Mouse (Mus musculus) hindbrain, embryonic 14.5 days (tissue): ENCODE results near the gene Kdr. TPM values are rescaled to one million over a fixed set of nuclear protein-coding genes. Genes with fewer than 3 reads are reported as not detected.

ENCODE experiments used
- ATAC-seq: fragments of 200-750 bp; cut with Nextera tagmentation; 2 replicates; pipeline ENCODE4 v1.8.0; 2017; ENCODE audit warnings: moderate number of reproducible peaks, mild to moderate bottlenecking, moderate TSS enrichment, moderate library complexity; ENCODE audit not compliant: low FRiP score
- DNase-seq: peaks from one replicate; pipeline ENCODE4 v3.0.0-alpha.2; 2015; ENCODE audit warnings: low spot score
- H3K27ac ChIP-seq: fragments of 300-500 bp; sonication (generic); 2 replicates; pipeline ENCODE4 v1.5.1; 2014; ENCODE audit warnings: mild to moderate bottlenecking, moderate library complexity
- H3K27me3 ChIP-seq: fragments of 300-500 bp; sonication (generic); 2 replicates; pipeline ENCODE4 v1.6.1; 2014; ENCODE audit warnings: mild to moderate bottlenecking, low read length, mixed read lengths; ENCODE audit not compliant: control insufficient read depth, insufficient read depth
- H3K36me3 ChIP-seq: fragments of 300-500 bp; sonication (generic); replicated peaks from 2 replicates; pipeline ENCODE4 v1.6.1; 2014; ENCODE audit not compliant: control insufficient read depth, insufficient read depth
- H3K4me1 ChIP-seq: fragments of 300-500 bp; sonication (generic); replicated peaks from 2 replicates; pipeline ENCODE4 v1.6.1; 2014; ENCODE audit warnings: antibody characterized with exemption, low read length, mixed read lengths; ENCODE audit not compliant: control insufficient read depth, insufficient read depth
- H3K4me2 ChIP-seq: fragments of 300-500 bp; sonication (generic); replicated peaks from 2 replicates; pipeline ENCODE4 v1.6.1; 2014; ENCODE audit warnings: mild to moderate bottlenecking, moderate library complexity
- H3K4me3 ChIP-seq: fragments of 300-500 bp; sonication (generic); replicated peaks from 2 replicates; pipeline ENCODE4 v1.5.1; 2014; ENCODE audit warnings: mild to moderate bottlenecking, low read length
- H3K9ac ChIP-seq: fragments of 300-500 bp; sonication (generic); 2 replicates; pipeline ENCODE4 v1.6.1; 2014
- H3K9me3 ChIP-seq: fragments of 300-500 bp; sonication (generic); 2 replicates; pipeline ENCODE4 v1.6.1; 2016; ENCODE audit warnings: low read length; ENCODE audit not compliant: control insufficient read depth
- WGBS: fragments of 180-500 bp; shearing (Covaris S2); extraction: QIAGEN DNeasy Blood & Tissue Kit; methylation state at CpG from one replicate; pipeline ENCODE4 v1.1.7; 2014; 5-methylcytosine and 5-hydroxymethylcytosine counted together
- polyA plus RNA-seq: library from polyadenylated mRNA; unstranded; fragments of >200 nt; fragmentation: Nextera tagmentation; extraction: Ambion mirVana; gene quantifications from 2 replicates; pipeline ENCODE4 v1.2.1, GENCODE M21; 2014

Gene Kdr
- polyA plus RNA-seq, 1 experiment from 2014 or later, result 29.0 TPM

GRCm38 (mm10) chr5:75969887-75970286, 8.4 kb downstream of the Kdr start:
- H3K9me3 ChIP-seq, result no peaks in the 10 kb centered on the region
- 41% methylated on average over 3 of the region's 3 CpGs for WGBS
- H3K9ac ChIP-seq, result no peak overlapping the region
- no peaks in the 10 kb centered on the region for H3K4me1 ChIP-seq
- H3K4me3 ChIP-seq, result no peak overlapping the region
- DNase-seq (no peak), ATAC-seq (no peak)
- no peaks in the 10 kb centered on the region for H3K27me3 ChIP-seq
- no peak overlapping the region for H3K4me2 ChIP-seq
- H3K27ac ChIP-seq, result no peak overlapping the region
- H3K36me3 ChIP-seq, result no peaks in the 10 kb centered on the region

- H3K27ac ChIP-seq, result no peak overlapping the region
- H3K4me1 ChIP-seq, result no peaks in the 10 kb centered on the region
- WGBS, result 83% methylated on average over 12 of the region's 12 CpGs
- H3K4me3 ChIP-seq, result no peak overlapping the region
- H3K27me3 ChIP-seq, result no peaks in the 10 kb centered on the region
- no peaks in the 10 kb centered on the region for H3K9me3 ChIP-seq
- H3K36me3 ChIP-seq, result no peaks in the 10 kb centered on the region
- no peak overlapping the region for H3K4me2 ChIP-seq
- no peak overlapping the region for H3K9ac ChIP-seq
- DNase-seq, result no peak
- no peak for ATAC-seq
These were observed 15.7 kb downstream of the Kdr start for GRCm38 (mm10) chr5:75962558-75962957.

DNA sequence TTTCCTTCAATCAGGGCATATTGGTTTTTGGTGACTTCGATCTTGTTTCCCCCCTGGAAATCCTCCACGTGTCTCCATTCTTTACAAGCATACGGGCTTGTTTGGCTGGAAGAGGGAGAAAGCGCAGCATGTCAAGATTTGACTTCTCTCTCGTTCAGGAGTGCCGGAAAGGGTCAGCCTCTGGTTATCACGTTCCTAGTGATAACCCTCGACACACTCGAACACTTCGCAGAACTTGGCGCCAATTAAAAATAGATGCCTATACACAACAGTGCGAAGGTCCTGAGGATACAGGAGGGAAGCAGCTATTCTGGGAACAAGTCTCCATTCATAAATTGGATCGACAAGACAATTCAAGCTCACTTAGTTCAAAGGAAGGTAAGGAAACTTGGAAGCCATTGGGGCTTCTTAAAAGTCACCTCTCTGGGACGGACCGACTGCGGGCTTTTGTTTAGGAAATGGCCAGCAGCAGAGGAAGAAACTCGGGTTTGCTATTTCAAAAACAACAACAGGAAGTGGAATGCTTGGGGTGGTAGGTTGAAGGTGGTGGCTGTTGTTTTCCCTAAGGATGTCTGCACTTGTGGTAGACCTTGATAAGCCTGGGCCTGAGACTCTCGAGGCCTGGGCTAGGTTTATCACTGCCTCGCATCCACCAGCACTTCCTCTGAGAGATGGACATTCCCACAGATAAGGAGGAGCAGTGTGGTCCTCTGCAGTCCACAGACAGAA, 16.4 kb downstream of the Kdr start:
- H3K27me3 ChIP-seq, result no peaks in the 10 kb centered on the region
- no peaks in the 10 kb centered on the region for H3K36me3 ChIP-seq
- 85% methylated on average over 19 of the region's 19 CpGs for WGBS
- no peak overlapping the region for H3K4me3 ChIP-seq
- no peak for DNase-seq
- H3K4me1 ChIP-seq, result no peaks in the 10 kb centered on the region
- H3K9ac ChIP-seq, result no peak overlapping the region
- no peak overlapping the region for H3K4me2 ChIP-seq
- no peak overlapping the region for H3K27ac ChIP-seq
- H3K9me3 ChIP-seq, result no peaks in the 10 kb centered on the region
- no peak for ATAC-seq

- Histone ChIP-seq H3K27me3 (no peaks in the 10 kb centered on the region), H3K27ac (no peak overlapping the region), H3K9ac (no peak overlapping the region), H3K4me1 (no peaks in the 10 kb centered on the region), H3K4me2 (no peak overlapping the region), H3K4me3 (no peak overlapping the region), H3K36me3 (no peaks in the 10 kb centered on the region), H3K9me3 (no peaks in the 10 kb centered on the region)
- ATAC-seq, result no peak
- WGBS, result 79% methylated on average over 3 of the region's 3 CpGs
- no peak for DNase-seq
These were observed 18.4 kb downstream of the Kdr start for GRCm38 (mm10) chr5:75959809-75960208.

- ATAC-seq (no peak), DNase-seq (no peak)
- no peak overlapping the region for H3K9ac ChIP-seq
- H3K27me3 ChIP-seq, result no peaks in the 10 kb centered on the region
- 86% methylated on average over 3 of the region's 3 CpGs for WGBS
- H3K4me3 ChIP-seq, result no peak overlapping the region
- no peaks in the 10 kb centered on the region for H3K4me1 ChIP-seq
- H3K36me3 ChIP-seq, result no peaks in the 10 kb centered on the region
- H3K9me3 ChIP-seq, result no peaks in the 10 kb centered on the region
- no peak overlapping the region for H3K27ac ChIP-seq
- H3K4me2 ChIP-seq, result no peak overlapping the region
These were observed 21.7 kb downstream of the Kdr start for GRCm38 (mm10) chr5:75956526-75956925.

DNA sequence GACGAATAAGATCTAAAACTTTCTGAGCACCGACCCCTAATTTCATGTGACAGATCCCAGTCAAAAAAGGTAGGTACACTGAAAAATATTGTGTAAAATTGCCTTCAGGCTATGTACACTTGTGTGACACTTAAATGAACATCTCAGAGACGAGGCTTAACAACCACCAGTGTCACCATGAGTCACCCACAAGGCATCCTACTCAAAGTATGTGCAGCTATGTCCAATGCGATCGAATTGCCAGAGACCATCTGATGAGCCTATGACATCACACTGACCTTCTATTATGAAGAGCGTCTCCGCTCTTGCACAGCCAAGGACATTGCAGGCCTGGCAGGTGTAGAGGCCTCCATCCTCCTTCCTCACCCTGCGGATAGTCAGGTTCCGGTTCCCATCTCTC, 22.4 kb downstream of the Kdr start:
- ATAC-seq, result no peak
- H3K27me3 ChIP-seq, result no peaks in the 10 kb centered on the region
- no peak overlapping the region for H3K4me3 ChIP-seq
- H3K4me1 ChIP-seq, result no peaks in the 10 kb centered on the region
- no peak overlapping the region for H3K9ac ChIP-seq
- H3K27ac ChIP-seq, result no peak overlapping the region
- H3K36me3 ChIP-seq, result no peaks in the 10 kb centered on the region
- 93% methylated on average over 9 of the region's 9 CpGs for WGBS
- no peak overlapping the region for H3K4me2 ChIP-seq
- no peaks in the 10 kb centered on the region for H3K9me3 ChIP-seq
- no peak for DNase-seq

- no peak for DNase-seq
- H3K9me3 ChIP-seq, result no peaks in the 10 kb centered on the region
- H3K4me3 ChIP-seq, result no peak overlapping the region
- no peaks in the 10 kb centered on the region for H3K36me3 ChIP-seq
- H3K4me2 ChIP-seq, result no peak overlapping the region
- ATAC-seq, result no peak
- no peaks in the 10 kb centered on the region for H3K27me3 ChIP-seq
- H3K4me1 ChIP-seq, result no peaks in the 10 kb centered on the region
- H3K9ac ChIP-seq, result no peak overlapping the region
- H3K27ac ChIP-seq, result no peak overlapping the region
- 82% methylated on average over 2 of the region's 3 CpGs for whole genome bisulfite sequencing
These were observed 23.4 kb downstream of the Kdr start for GRCm38 (mm10) chr5:75954778-75955330.

DNA sequence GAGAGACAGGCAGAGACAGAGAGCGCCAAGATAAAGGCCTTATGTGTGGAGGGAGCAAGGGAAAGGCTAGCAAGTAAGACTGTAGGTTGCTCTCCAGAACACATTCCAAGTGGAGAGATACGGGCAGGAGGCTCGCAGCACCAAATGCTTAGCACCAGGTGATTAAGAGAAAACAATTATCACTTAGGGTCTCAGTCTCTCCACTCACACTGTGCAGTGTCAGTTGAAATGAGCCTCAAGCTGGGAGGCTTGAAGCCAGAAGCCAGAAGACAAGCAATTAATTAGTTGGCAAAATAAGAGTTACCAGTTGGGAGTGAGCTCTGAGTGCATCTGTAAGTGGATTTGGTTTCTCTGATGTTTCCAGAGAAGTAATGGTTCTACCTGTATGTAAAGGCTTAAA, 24.0 kb downstream of the Kdr start:
- DNase-seq, result no peak
- no peaks in the 10 kb centered on the region for H3K9me3 ChIP-seq
- H3K4me1 ChIP-seq, result no peaks in the 10 kb centered on the region
- no peak overlapping the region for H3K9ac ChIP-seq
- no peak overlapping the region for H3K27ac ChIP-seq
- H3K27me3 ChIP-seq, result no peaks in the 10 kb centered on the region
- 65% methylated on average over 3 of the region's 3 CpGs for WGBS
- H3K4me2 ChIP-seq, result no peak overlapping the region
- no peak for ATAC-seq
- H3K36me3 ChIP-seq, result no peaks in the 10 kb centered on the region
- no peak overlapping the region for H3K4me3 ChIP-seq

- H3K27ac ChIP-seq, result no peak overlapping the region
- no peaks in the 10 kb centered on the region for H3K27me3 ChIP-seq
- no peaks in the 10 kb centered on the region for H3K9me3 ChIP-seq
- ATAC-seq, result no peak
- no peak overlapping the region for H3K4me3 ChIP-seq
- 38% methylated on average over 8 of the region's 8 CpGs for WGBS
- DNase-seq, result no peak
- H3K36me3 ChIP-seq, result no peaks in the 10 kb centered on the region
- H3K9ac ChIP-seq, result no peak overlapping the region
- no peaks in the 10 kb centered on the region for H3K4me1 ChIP-seq
- H3K4me2 ChIP-seq, result no peak overlapping the region
These were observed 26.0 kb downstream of the Kdr start for GRCm38 (mm10) chr5:75952131-75952795.
